Mouse (Mus musculus) liver, embryonic 15.5 days (tissue): Measurements from ENCODE around the gene Spire2. TPM values are rescaled to one million over a fixed set of nuclear protein-coding genes. Genes with fewer than 3 reads are reported as not detected.

Source experiments
- ATAC-seq: fragments of 200-750 bp; cut with Nextera tagmentation; 2 replicates; pipeline ENCODE4 v1.8.0; 2017; ENCODE audit warnings: moderate number of reproducible peaks, mild to moderate bottlenecking, moderate library complexity; ENCODE audit not compliant: insufficient read depth
- H3K27ac ChIP-seq: fragments of 300-500 bp; sonication (generic); replicated peaks from 2 replicates; pipeline ENCODE4 v1.5.1; 2015; ENCODE audit warnings: mild to moderate bottlenecking, inconsistent platforms
- H3K27me3 ChIP-seq: fragments of 300-500 bp; sonication (generic); 2 replicates; pipeline ENCODE4 v1.6.1; 2015; ENCODE audit warnings: mild to moderate bottlenecking, inconsistent platforms
- H3K36me3 ChIP-seq: fragments of 300-500 bp; sonication (generic); replicated peaks from 2 replicates; pipeline ENCODE4 v1.6.1; 2015; ENCODE audit warnings: moderate library complexity, mild to moderate bottlenecking, inconsistent platforms
- H3K4me1 ChIP-seq: fragments of 300-500 bp; sonication (generic); replicated peaks from 2 replicates; pipeline ENCODE4 v1.6.1; 2015; ENCODE audit warnings: inconsistent platforms
- H3K4me2 ChIP-seq: fragments of 300-500 bp; sonication (generic); 2 replicates; pipeline ENCODE4 v1.6.1; 2015; ENCODE audit warnings: moderate library complexity, mild to moderate bottlenecking, inconsistent platforms
- H3K4me3 ChIP-seq: fragments of 300-500 bp; sonication (generic); replicated peaks from 2 replicates; pipeline ENCODE4 v1.5.1; 2015; ENCODE audit warnings: mild to moderate bottlenecking, inconsistent platforms
- H3K9ac ChIP-seq: fragments of 300-500 bp; sonication (generic); 2 replicates; pipeline ENCODE4 v1.6.1; 2015; ENCODE audit warnings: moderate library complexity, mild to moderate bottlenecking, inconsistent platforms
- H3K9me3 ChIP-seq: fragments of 300-500 bp; sonication (generic); replicated peaks from 2 replicates; pipeline ENCODE4 v1.6.1; 2016; ENCODE audit warnings: inconsistent platforms
- WGBS: fragments of 180-500 bp; shearing (Covaris S2); methylation state at CpG from one replicate; pipeline ENCODE4 v1.1.7; 2015; ENCODE audit warnings: mixed read lengths; ENCODE audit not compliant: insufficient replicate concordance; 5-methylcytosine and 5-hydroxymethylcytosine counted together
- polyA plus RNA-seq: library from polyadenylated mRNA; unstranded; fragments of >200 nt; fragmentation: Nextera tagmentation; extraction: Ambion mirVana; gene quantifications from 2 replicates; pipeline ENCODE4 v1.2.1, GENCODE M21; 2015

The Spire2 gene
- polyA plus RNA-seq, 1 experiment from 2014 or later: 3.4 TPM

GRCm38 (mm10) chr8:123333864-123334263, 1.4 kb downstream of the Spire2 start:
- Histone ChIP-seq H3K4me2 (peak overlapping the region; percentile 97), H3K4me3 (peak overlapping the region; percentile 70; the same call in 1 of the 2 replicates)

GRCm38 (mm10) chr8:123334467-123334866, 2.0 kb downstream of the Spire2 start:
- H3K4me1 ChIP-seq: peaks cover 56% of the 10 kb centered on the region
- no peak for ATAC-seq
- no peaks in the 10 kb centered on the region for H3K9me3 ChIP-seq
- no peaks in the 10 kb centered on the region for H3K36me3 ChIP-seq
- H3K4me3 ChIP-seq: 0 out of 2 replicates have a peak overlapping the region, but pooled peaks have one; percentile 70
- WGBS: 22% methylated on average over 1 of the region's 1 CpGs
- H3K27me3 ChIP-seq: peaks cover 23% of the 10 kb centered on the region
- H3K27ac ChIP-seq: peak overlapping the region; percentile 57; the same call in 1 of the 2 replicates
- H3K9ac ChIP-seq: no peak overlapping the region
- peak overlapping the region; percentile 97 for H3K4me2 ChIP-seq

More at GRCm38 (mm10) chr8:123333864-123334263, 1.4 kb downstream of the Spire2 start:
- peaks cover 23% of the 10 kb centered on the region for H3K27me3 ChIP-seq
- H3K9ac ChIP-seq: no peak overlapping the region
- peak overlapping the region; percentile 57; the same call in 1 of the 2 replicates for H3K27ac ChIP-seq
- 13% methylated on average over 7 of the region's 7 CpGs for WGBS
- no peaks in the 10 kb centered on the region for H3K9me3 ChIP-seq
- no peak for ATAC-seq
- H3K36me3 ChIP-seq: no peaks in the 10 kb centered on the region
- peaks cover 61% of the 10 kb centered on the region for H3K4me1 ChIP-seq

- no peak overlapping the region for H3K9ac ChIP-seq
- H3K36me3 ChIP-seq: no peaks in the 10 kb centered on the region
- no peak overlapping the region for H3K4me2 ChIP-seq
- WGBS: 76% methylated on average over 3 of the region's 3 CpGs
- no peak for ATAC-seq
- H3K27ac ChIP-seq: no peak overlapping the region
- peaks cover 46% of the 10 kb centered on the region for H3K4me1 ChIP-seq
- peaks cover 22% of the 10 kb centered on the region for H3K27me3 ChIP-seq
- no peaks in the 10 kb centered on the region for H3K9me3 ChIP-seq
- H3K4me3 ChIP-seq: no peak overlapping the region
These were observed 5.0 kb downstream of the Spire2 start for GRCm38 (mm10) chr8:123337475-123337874.

- ATAC-seq: no peak
- no peak overlapping the region for H3K4me2 ChIP-seq
- H3K4me1 ChIP-seq: peaks cover 42% of the 10 kb centered on the region
- no peaks in the 10 kb centered on the region for H3K36me3 ChIP-seq
- H3K27me3 ChIP-seq: no peaks in the 10 kb centered on the region
- H3K9ac ChIP-seq: no peak overlapping the region
- H3K4me3 ChIP-seq: no peak overlapping the region
- no peak overlapping the region for H3K27ac ChIP-seq
- WGBS: 82% methylated on average over 4 of the region's 4 CpGs
- no peaks in the 10 kb centered on the region for H3K9me3 ChIP-seq
These were observed 7.6 kb downstream of the Spire2 start for GRCm38 (mm10) chr8:123340071-123340470.

DNA sequence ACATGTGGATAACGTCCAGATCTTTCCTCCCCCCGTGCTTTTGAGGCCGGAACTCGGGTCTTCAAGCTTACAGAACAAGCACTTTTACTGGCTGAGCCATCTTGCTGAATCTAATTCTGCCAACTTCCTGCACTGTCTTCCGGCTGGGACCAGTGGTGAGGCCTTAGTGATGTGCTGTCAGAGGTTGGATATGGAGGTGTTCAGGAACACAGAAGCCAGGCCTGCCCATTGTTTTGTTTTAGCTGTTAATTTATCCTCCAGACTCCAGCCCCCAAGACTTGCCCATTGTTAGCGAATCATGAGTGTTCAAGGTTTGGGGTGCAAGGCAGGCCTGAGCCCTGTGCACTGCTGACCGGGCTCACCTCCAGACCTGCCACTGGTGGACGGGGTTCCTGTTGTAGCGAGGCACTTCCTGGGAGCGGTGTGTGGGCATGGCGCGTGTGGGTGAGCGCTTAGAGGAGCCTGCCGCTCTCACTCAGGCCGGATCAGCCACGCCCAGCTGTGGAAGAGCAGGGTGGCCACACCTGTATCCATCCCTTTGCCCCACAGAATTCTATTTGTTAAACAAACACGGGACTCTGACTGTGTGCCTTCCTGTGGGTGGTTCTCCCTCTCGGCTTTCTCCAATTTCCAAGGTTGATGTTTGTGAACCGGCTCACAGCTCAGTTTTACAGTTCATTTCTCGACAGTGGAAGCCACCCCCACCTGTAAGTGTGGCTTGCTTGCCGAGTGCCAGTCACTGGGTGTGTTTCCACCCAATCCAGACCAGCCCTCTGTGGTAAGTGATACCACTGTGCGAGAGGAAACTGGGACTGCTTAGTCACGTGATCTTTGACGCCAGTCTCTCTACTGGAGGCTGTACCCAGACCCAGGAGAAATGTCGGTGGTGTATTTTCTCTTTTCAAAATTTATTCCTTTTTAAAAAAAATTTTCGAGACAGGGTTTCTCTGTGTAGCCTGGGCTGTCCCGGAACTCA, 8.8 kb downstream of the Spire2 start:
- ATAC-seq: peak; percentile 51; the same call in 1 of the 2 replicates
- H3K9me3 ChIP-seq: no peaks in the 10 kb centered on the region
- H3K9ac ChIP-seq: no peak overlapping the region
- no peak overlapping the region for H3K27ac ChIP-seq
- H3K4me3 ChIP-seq: 0 out of 2 replicates have a peak overlapping the region, but pooled peaks have one; percentile 1
- peak overlapping the region; percentile 25 for H3K4me2 ChIP-seq
- no peaks in the 10 kb centered on the region for H3K36me3 ChIP-seq
- H3K27me3 ChIP-seq: no peaks in the 10 kb centered on the region
- H3K4me1 ChIP-seq: peaks cover 42% of the 10 kb centered on the region
- WGBS: 56% methylated on average over 27 of the region's 27 CpGs

DNA sequence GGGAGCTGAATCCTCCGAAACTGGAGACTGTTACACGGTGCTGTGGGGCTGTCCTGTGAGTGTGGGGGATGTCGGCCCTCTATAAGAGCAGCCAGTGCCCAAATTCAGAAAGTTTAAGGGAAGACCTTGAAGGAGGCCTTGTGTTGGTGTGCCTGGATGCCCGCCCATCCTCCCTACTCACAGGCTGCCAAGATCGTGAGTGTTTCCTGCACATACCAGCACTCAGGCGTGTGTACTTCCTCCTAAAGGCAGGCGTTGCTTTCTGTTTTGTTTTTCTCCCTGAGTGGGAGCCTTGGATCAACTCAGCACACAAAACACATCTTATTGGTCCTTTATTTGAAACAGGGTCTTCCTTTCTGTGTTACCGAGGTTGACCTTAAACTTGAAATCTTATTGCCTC, 9.7 kb downstream of the Spire2 start:
- Histone ChIP-seq H3K4me1 (peaks cover 38% of the 10 kb centered on the region), H3K4me3 (no peak overlapping the region), H3K9me3 (no peaks in the 10 kb centered on the region), H3K27me3 (no peaks in the 10 kb centered on the region), H3K27ac (no peak overlapping the region), H3K36me3 (no peaks in the 10 kb centered on the region), H3K4me2 (no peak overlapping the region), H3K9ac (no peak overlapping the region)
- ATAC-seq: no peak
- WGBS: 48% methylated on average over 8 of the region's 8 CpGs

GRCm38 (mm10) chr8:123342911-123343310, 10.4 kb downstream of the Spire2 start:
- Histone ChIP-seq H3K9me3 (no peaks in the 10 kb centered on the region), H3K9ac (no peak overlapping the region), H3K27ac (no peak overlapping the region), H3K4me3 (no peak overlapping the region), H3K36me3 (no peaks in the 10 kb centered on the region), H3K27me3 (no peaks in the 10 kb centered on the region), H3K4me2 (no peak overlapping the region), H3K4me1 (peaks cover 42% of the 10 kb centered on the region)
- no peak for ATAC-seq
- 43% methylated on average over 7 of the region's 7 CpGs for WGBS

DNA sequence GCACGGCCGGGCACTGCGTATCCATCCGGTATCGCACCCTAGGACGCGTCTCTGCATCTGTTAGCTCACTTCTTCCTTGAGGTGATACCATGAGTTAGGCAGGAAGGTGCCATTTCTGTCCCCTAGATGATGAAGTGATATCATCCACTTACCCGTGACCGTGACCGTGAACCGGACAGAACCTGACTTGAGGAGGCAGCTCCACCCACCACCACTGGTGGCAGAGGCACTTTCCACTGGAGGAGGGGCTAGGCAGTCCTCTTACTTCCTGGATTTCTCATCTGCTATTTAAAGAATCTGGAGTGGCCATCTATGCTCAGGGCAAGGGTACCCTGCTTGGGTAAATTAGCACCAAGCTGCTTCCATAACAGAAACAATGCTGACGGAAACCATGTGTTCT, 10.9 kb downstream of the Spire2 start:
- H3K36me3 ChIP-seq: no peaks in the 10 kb centered on the region
- no peak overlapping the region for H3K27ac ChIP-seq
- H3K4me1 ChIP-seq: peaks cover 48% of the 10 kb centered on the region
- WGBS: 74% methylated on average over 12 of the region's 12 CpGs
- H3K27me3 ChIP-seq: no peaks in the 10 kb centered on the region
- H3K4me2 ChIP-seq: no peak overlapping the region
- H3K4me3 ChIP-seq: no peak overlapping the region
- no peaks in the 10 kb centered on the region for H3K9me3 ChIP-seq
- no peak overlapping the region for H3K9ac ChIP-seq
- ATAC-seq: no peak

DNA sequence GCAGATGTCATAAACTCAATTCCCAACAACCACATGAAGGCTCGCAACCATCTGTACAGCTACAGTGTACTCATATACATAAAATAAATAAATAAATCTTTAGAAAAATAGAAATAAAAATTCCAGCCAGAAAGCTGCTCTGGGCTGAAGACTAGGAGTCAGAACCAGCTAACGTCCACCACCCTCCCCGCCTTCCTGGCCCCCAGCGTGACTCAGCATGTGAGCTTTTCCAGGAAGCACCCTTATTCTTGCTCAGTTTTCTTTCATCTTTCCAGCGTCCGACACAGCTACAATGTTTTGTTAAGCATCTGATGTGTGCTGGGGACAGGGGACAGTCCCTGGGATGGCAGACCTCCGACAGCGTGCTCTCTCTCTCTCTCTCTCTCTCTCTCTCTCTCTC, 12.6 kb downstream of the Spire2 start:
- no peak for ATAC-seq
- Histone ChIP-seq H3K4me3 (no peak overlapping the region), H3K9ac (no peak overlapping the region), H3K9me3 (no peaks in the 10 kb centered on the region), H3K4me2 (no peak overlapping the region), H3K36me3 (no peaks in the 10 kb centered on the region), H3K27me3 (no peaks in the 10 kb centered on the region), H3K4me1 (peaks cover 56% of the 10 kb centered on the region), H3K27ac (no peak overlapping the region)
- whole genome bisulfite sequencing: 56% methylated on average over 8 of the region's 8 CpGs

DNA sequence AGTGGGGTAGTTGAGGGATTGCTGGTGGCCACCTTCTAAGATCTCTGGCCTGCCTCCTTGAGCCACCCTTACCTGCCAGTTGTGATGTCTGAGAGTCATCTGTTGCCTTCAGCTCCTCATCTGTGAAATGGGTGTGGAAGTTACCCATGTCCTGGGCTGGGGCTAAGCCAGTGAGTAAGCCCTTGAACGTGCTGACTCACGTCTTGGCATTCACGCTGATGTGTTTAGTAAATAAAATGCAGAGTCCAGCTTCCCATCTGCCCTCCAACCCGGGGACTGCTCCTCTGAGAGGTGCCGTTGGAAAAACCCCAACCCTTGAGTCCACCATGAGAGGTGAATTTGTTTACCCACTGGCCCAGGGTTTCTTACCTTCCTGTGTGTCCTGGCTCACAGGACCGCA, 13.3 kb downstream of the Spire2 start:
- H3K9me3 ChIP-seq: no peaks in the 10 kb centered on the region
- H3K4me1 ChIP-seq: peaks cover 52% of the 10 kb centered on the region
- H3K9ac ChIP-seq: no peak overlapping the region
- no peak overlapping the region for H3K27ac ChIP-seq
- no peak overlapping the region for H3K4me3 ChIP-seq
- no peak for ATAC-seq
- H3K27me3 ChIP-seq: no peaks in the 10 kb centered on the region
- H3K4me2 ChIP-seq: no peak overlapping the region
- 79% methylated on average over 6 of the region's 6 CpGs for WGBS
- no peaks in the 10 kb centered on the region for H3K36me3 ChIP-seq

DNA sequence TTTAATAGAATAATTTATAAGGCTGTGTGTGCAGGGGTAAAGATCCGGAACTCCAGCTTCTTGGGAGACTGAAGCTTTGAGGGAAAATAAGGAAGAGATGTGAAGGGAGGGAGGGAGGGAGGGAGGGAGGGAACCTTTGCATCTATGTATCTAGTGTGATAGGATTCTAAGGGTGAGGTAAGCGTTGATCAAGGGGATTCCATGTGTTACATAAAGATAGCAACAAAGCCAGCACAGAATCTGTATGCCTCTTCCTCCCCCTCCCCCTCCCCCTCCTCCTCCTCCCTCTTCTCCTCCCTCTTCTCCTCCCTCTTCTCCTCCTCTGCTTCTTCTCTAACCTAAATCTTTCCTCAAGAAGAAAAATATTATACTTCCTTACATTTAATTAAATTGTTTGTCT, 14.8 kb downstream of the Spire2 start:
- no peak overlapping the region for H3K4me3 ChIP-seq
- ATAC-seq: no peak
- no peak overlapping the region for H3K9ac ChIP-seq
- H3K9me3 ChIP-seq: no peaks in the 10 kb centered on the region
- 25% methylated on average over 2 of the region's 2 CpGs for WGBS
- no peak overlapping the region for H3K4me2 ChIP-seq
- H3K27ac ChIP-seq: no peak overlapping the region
- H3K4me1 ChIP-seq: peaks cover 37% of the 10 kb centered on the region
- H3K27me3 ChIP-seq: no peaks in the 10 kb centered on the region
- H3K36me3 ChIP-seq: no peaks in the 10 kb centered on the region
